Mouse (Mus musculus): ENCODE results near the gene 1700029H14Rik. TPM values are rescaled to one million over a fixed set of nuclear protein-coding genes. Genes with fewer than 3 reads are reported as not detected.

Gene 1700029H14Rik
- polyA plus RNA-seq, 1 experiment from 2014 or later = not detected

DNA sequence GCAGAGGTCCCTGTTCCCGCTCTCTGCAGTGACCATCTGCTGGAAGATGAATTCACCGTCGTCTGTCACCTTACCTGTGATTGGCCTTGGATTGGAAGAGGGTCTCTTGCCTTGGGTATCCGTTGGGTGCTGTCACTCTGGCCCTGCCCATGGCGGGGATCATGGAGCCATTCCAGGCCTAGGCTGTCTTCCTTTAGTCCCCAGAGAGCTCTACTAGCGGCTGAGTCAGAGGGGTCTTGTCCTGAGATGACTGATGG is 10.8 kb downstream of the 1700029H14Rik start:
- 97% methylated on average over 6 of the region's 6 CpGs for WGBS
- ATAC-seq = no peak

DNA sequence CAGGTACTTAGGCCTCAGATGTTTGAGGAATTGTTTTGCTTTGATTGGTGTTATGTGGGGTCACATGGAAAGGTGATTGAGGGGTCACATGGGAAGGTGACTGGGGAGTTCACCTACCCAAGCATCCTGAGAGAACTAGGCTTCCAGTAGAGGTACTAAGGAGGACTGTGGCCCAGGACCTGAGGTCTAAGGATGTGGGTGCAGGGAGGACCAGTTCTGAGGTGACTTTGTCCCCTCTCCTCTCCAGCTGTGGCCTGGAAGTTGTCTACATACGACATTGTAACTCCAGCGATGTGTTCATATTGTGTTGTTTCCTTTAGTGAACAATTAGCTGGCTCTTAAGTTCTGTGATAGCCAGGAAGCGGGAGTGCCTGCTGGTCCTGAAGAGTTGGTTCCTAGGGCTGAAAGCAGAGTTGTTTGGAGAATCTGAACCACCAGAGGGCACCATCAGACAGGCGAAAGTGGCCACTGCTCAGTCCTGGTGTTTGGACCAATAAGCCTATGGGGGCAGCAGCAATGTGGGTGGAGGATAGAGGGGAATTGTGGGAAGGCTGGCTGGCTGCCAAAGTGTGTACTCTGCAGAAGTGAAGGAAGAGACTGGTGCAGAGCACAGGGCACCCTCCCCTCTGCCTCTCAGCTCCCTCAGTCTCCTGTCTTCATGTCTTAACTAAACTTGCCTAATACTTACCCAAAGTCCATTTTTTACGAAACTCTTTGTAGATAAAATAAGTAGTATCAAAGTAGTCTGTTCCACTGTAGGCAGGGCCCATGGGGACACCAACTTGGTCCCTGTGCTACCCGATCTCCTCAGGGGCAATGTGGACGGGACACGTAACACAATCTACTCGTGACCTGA is 11.3 kb downstream of the 1700029H14Rik start:
- ATAC-seq = peak; percentile 95
- Histone ChIP-seq H3K36me3 (ENCODE audit: control insufficient read depth, insufficient read depth) (no peaks in the 10 kb centered on the region), H3K27ac (ENCODE audit: low read length) (no peak overlapping the region), H3K9ac (replicated peaks; ENCODE audit: low read depth, low read length) (no peak overlapping the region), H3K4me3 (replicated peaks; ENCODE audit: low read length) (no peak overlapping the region), H3K9me3 (ENCODE audit: control insufficient read depth, low read length) (no peaks in the 10 kb centered on the region), H3K4me1 (replicated peaks; ENCODE audit: control insufficient read depth, insufficient read depth, low read length) (no peaks in the 10 kb centered on the region), H3K27me3 (replicated peaks; ENCODE audit: control insufficient read depth, insufficient read depth, low read length) (no peaks in the 10 kb centered on the region), H3K4me2 (ENCODE audit: low read length) (no peak overlapping the region)
- 57% methylated on average over 9 of the region's 9 CpGs for WGBS

More for the DNA sequence above, 10.8 kb downstream of the 1700029H14Rik start:
- Histone ChIP-seq H3K27ac (ENCODE audit: low read length) (no peak overlapping the region), H3K36me3 (ENCODE audit: control insufficient read depth, insufficient read depth) (no peaks in the 10 kb centered on the region), H3K27me3 (replicated peaks; ENCODE audit: control insufficient read depth, insufficient read depth, low read length) (no peaks in the 10 kb centered on the region), H3K9me3 (ENCODE audit: control insufficient read depth, low read length) (no peaks in the 10 kb centered on the region), H3K4me1 (replicated peaks; ENCODE audit: control insufficient read depth, insufficient read depth, low read length) (no peaks in the 10 kb centered on the region), H3K4me3 (replicated peaks; ENCODE audit: low read length) (no peak overlapping the region), H3K9ac (replicated peaks; ENCODE audit: low read depth, low read length) (no peak overlapping the region), H3K4me2 (ENCODE audit: low read length) (no peak overlapping the region)

DNA sequence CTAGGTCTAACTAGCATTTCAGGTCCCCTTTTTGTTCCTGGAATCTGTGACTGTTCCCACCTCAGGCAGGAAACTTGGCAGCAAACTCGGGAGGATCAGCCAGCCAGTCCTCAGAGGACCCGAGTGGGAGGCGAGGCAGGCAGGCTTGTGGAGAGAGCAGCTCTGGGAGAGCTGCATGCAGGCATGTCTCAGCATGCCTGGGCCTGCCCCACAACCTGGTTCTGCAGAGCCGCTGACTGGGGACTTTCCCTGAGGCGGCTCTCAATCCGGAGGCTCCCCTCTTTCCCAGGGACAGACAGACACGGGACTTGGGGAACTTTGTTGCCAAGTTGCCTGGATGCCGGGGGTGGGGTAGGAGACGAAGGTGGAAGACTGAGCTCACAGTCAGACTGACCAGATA is 13.4 kb downstream of the 1700029H14Rik start:
- no peaks in the 10 kb centered on the region for H3K9me3 ChIP-seq (ENCODE audit: control insufficient read depth, low read length)
- 47% methylated on average over 9 of the region's 9 CpGs for WGBS
- H3K4me3 ChIP-seq (replicated peaks; ENCODE audit: low read length) = no peak overlapping the region
- no peak for ATAC-seq
- no peaks in the 10 kb centered on the region for H3K27me3 ChIP-seq (replicated peaks; ENCODE audit: control insufficient read depth, insufficient read depth, low read length)
- no peak overlapping the region for H3K4me2 ChIP-seq (ENCODE audit: low read length)
- H3K4me1 ChIP-seq (replicated peaks; ENCODE audit: control insufficient read depth, insufficient read depth, low read length) = no peaks in the 10 kb centered on the region
- no peak overlapping the region for H3K27ac ChIP-seq (ENCODE audit: low read length)
- H3K9ac ChIP-seq (replicated peaks; ENCODE audit: low read depth, low read length) = no peak overlapping the region
- no peaks in the 10 kb centered on the region for H3K36me3 ChIP-seq (ENCODE audit: control insufficient read depth, insufficient read depth)

DNA sequence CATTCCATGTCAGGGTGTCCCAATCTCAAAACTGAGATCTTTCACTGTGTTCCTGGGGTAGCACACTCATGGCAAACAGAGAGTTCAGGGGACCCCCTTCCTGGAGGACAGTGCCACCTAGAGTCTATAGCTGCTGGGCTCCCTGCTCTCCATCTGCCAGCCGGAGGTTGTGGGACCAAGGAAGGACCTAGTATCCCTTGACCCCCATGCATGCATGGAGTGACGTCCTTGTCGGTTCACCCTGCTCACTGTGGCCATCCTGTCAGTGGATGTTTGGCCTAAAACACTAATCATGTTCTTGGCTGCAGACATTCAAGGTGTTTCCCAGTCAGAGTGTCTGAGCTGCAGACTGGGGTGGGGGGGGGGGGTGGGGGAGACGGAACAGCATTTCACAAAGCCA is 14.0 kb downstream of the 1700029H14Rik start:
- Histone ChIP-seq H3K4me2 (ENCODE audit: low read length) (no peak overlapping the region), H3K9ac (replicated peaks; ENCODE audit: low read depth, low read length) (no peak overlapping the region), H3K4me3 (replicated peaks; ENCODE audit: low read length) (no peak overlapping the region), H3K27ac (ENCODE audit: low read length) (no peak overlapping the region), H3K9me3 (ENCODE audit: control insufficient read depth, low read length) (no peaks in the 10 kb centered on the region), H3K4me1 (replicated peaks; ENCODE audit: control insufficient read depth, insufficient read depth, low read length) (no peaks in the 10 kb centered on the region), H3K36me3 (ENCODE audit: control insufficient read depth, insufficient read depth) (no peaks in the 10 kb centered on the region), H3K27me3 (replicated peaks; ENCODE audit: control insufficient read depth, insufficient read depth, low read length) (no peaks in the 10 kb centered on the region)
- ATAC-seq = no peak
- WGBS = 54% methylated on average over 4 of the region's 4 CpGs

DNA sequence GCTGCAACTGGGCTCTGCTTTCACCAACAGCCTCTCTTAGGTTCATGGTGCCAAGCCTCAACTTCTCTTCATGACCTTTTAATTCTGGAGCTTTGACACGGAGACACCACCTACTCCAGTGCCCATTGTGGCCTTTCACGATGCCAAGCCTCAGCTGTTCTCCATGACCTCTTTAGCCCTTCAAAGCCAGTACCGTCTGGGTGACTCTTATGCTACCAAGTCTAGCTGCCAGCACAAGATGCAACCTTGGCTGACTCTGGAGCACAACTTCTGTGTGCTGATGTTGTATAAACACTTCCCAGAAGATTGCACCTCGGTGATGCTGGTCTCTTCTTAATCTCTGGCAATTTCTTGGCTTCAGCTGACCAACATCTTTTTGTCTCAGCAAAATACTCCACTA is 15.8 kb downstream of the 1700029H14Rik start:
- H3K27ac ChIP-seq (ENCODE audit: low read length) = no peak overlapping the region
- no peaks in the 10 kb centered on the region for H3K36me3 ChIP-seq (ENCODE audit: control insufficient read depth, insufficient read depth)
- H3K4me3 ChIP-seq (replicated peaks; ENCODE audit: low read length) = no peak overlapping the region
- H3K4me1 ChIP-seq (replicated peaks; ENCODE audit: control insufficient read depth, insufficient read depth, low read length) = no peaks in the 10 kb centered on the region
- no peak for ATAC-seq
- no peaks in the 10 kb centered on the region for H3K9me3 ChIP-seq (ENCODE audit: control insufficient read depth, low read length)
- H3K4me2 ChIP-seq (ENCODE audit: low read length) = no peak overlapping the region
- H3K9ac ChIP-seq (replicated peaks; ENCODE audit: low read depth, low read length) = no peak overlapping the region
- H3K27me3 ChIP-seq (replicated peaks; ENCODE audit: control insufficient read depth, insufficient read depth, low read length) = no peaks in the 10 kb centered on the region
- 84% methylated on average over 4 of the region's 4 CpGs for WGBS

GRCm38 (mm10) chr8:13541526-13541925 is 20.7 kb downstream of the 1700029H14Rik start:
- Histone ChIP-seq H3K9me3 (ENCODE audit: control insufficient read depth, low read length) (no peaks in the 10 kb centered on the region), H3K4me3 (replicated peaks; ENCODE audit: low read length) (no peak overlapping the region), H3K4me2 (ENCODE audit: low read length) (no peak overlapping the region), H3K4me1 (replicated peaks; ENCODE audit: control insufficient read depth, insufficient read depth, low read length) (peaks cover 8% of the 10 kb centered on the region; the same call in 1 of the 2 replicates), H3K27me3 (replicated peaks; ENCODE audit: control insufficient read depth, insufficient read depth, low read length) (no peaks in the 10 kb centered on the region), H3K9ac (replicated peaks; ENCODE audit: low read depth, low read length) (no peak overlapping the region), H3K27ac (ENCODE audit: low read length) (no peak overlapping the region), H3K36me3 (ENCODE audit: control insufficient read depth, insufficient read depth) (no peaks in the 10 kb centered on the region)
- 76% methylated on average over 5 of the region's 5 CpGs for WGBS
- ATAC-seq = no peak

DNA sequence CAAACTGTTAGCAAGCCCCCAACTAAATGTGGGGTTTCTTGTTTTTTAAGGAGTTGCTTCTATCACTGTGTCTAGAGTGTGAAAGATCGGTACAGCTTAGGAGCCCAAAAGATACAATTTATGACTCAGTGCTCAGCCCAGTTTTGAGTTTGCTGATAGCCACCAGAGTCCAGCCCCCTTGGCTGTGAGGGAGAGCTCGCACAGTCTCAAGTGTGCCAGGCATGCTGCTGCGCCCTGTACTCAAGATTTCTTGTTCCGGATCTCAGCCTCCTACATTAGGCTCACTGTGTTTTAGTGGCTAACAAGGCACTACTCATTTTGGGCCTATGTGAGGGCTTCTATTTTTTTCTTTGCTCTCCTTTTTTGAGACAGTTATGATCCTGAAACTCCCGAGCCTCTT is 22.1 kb downstream of the 1700029H14Rik start:
- H3K9ac ChIP-seq (replicated peaks; ENCODE audit: low read depth, low read length) = no peak overlapping the region
- no peaks in the 10 kb centered on the region for H3K36me3 ChIP-seq (ENCODE audit: control insufficient read depth, insufficient read depth)
- H3K27me3 ChIP-seq (replicated peaks; ENCODE audit: control insufficient read depth, insufficient read depth, low read length) = no peaks in the 10 kb centered on the region
- WGBS = 89% methylated on average over 5 of the region's 5 CpGs
- no peaks in the 10 kb centered on the region for H3K9me3 ChIP-seq (ENCODE audit: control insufficient read depth, low read length)
- no peak for ATAC-seq
- no peak overlapping the region for H3K4me2 ChIP-seq (ENCODE audit: low read length)
- H3K4me1 ChIP-seq (replicated peaks; ENCODE audit: control insufficient read depth, insufficient read depth, low read length) = peaks cover 8% of the 10 kb centered on the region; the same call in 1 of the 2 replicates
- H3K4me3 ChIP-seq (replicated peaks; ENCODE audit: low read length) = no peak overlapping the region
- no peak overlapping the region for H3K27ac ChIP-seq (ENCODE audit: low read length)

DNA sequence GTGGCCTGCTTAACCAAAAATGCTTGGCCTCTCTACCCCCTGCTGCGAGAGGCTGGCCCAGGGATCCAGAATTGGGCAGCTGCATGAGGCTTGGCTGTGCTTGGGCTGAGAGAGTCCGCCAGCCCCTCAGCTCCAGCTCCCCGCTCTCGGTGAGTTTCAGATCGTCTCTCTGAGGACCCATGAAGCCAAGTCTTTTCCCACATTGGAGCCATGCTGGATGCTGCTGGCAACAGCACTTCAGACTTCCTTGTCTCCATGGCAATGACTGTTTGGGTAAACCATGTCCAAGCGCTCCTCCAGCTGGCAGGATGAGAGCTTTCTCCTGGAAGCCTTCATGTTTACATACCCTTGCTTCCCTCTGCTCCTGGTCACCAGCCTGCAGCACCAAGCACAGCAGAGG is 23.4 kb downstream of the 1700029H14Rik start:
- no peaks in the 10 kb centered on the region for H3K27me3 ChIP-seq (replicated peaks; ENCODE audit: control insufficient read depth, insufficient read depth, low read length)
- peak; percentile 88 for ATAC-seq
- 56% methylated on average over 6 of the region's 6 CpGs for WGBS

GRCm38 (mm10) chr8:13537102-13537501 is 25.2 kb downstream of the 1700029H14Rik start:
- Histone ChIP-seq H3K27ac (ENCODE audit: low read length) (no peak overlapping the region), H3K36me3 (ENCODE audit: control insufficient read depth, insufficient read depth) (no peaks in the 10 kb centered on the region), H3K9ac (replicated peaks; ENCODE audit: low read depth, low read length) (no peak overlapping the region), H3K4me1 (replicated peaks; ENCODE audit: control insufficient read depth, insufficient read depth, low read length) (peaks cover 8% of the 10 kb centered on the region; the same call in 1 of the 2 replicates), H3K4me3 (replicated peaks; ENCODE audit: low read length) (no peak overlapping the region), H3K9me3 (ENCODE audit: control insufficient read depth, low read length) (no peaks in the 10 kb centered on the region), H3K4me2 (ENCODE audit: low read length) (no peak overlapping the region), H3K27me3 (replicated peaks; ENCODE audit: control insufficient read depth, insufficient read depth, low read length) (no peaks in the 10 kb centered on the region)
- ATAC-seq = no peak
- WGBS = 51% methylated on average over 2 of the region's 2 CpGs

More for the DNA sequence above, 23.4 kb downstream of the 1700029H14Rik start:
- no peak overlapping the region for H3K4me3 ChIP-seq (replicated peaks; ENCODE audit: low read length)
- no peak overlapping the region for H3K9ac ChIP-seq (replicated peaks; ENCODE audit: low read depth, low read length)
- H3K36me3 ChIP-seq (ENCODE audit: control insufficient read depth, insufficient read depth) = no peaks in the 10 kb centered on the region
- H3K27ac ChIP-seq (ENCODE audit: low read length) = no peak overlapping the region
- no peak overlapping the region for H3K4me2 ChIP-seq (ENCODE audit: low read length)
- no peaks in the 10 kb centered on the region for H3K9me3 ChIP-seq (ENCODE audit: control insufficient read depth, low read length)
- peaks cover 8% of the 10 kb centered on the region; the same call in 1 of the 2 replicates for H3K4me1 ChIP-seq (replicated peaks; ENCODE audit: control insufficient read depth, insufficient read depth, low read length)
